Mouse (Mus musculus): Measurements from ENCODE around the gene Ttc7b.

Gene Ttc7b

DNA sequence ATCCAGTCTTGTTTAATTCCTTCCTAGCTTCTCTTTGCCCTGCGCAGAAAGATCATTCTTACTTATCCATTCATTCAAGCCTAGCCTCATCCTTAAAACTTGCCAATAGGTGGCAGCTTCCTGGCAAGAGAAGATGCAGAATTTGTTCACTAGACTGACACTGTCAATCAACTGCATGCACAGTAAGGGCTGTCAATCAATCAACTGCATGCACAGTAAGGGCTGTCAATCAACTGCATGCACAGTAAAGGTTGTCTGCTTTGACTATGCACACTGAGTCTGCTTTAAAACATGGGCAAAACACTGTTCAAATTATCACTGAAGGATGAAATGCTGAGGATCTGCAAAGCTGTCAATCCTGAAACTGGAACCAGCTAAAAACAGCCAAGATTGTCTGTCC, 37.6 kb downstream of the Ttc7b start:
- DNase-seq: no peak

DNA sequence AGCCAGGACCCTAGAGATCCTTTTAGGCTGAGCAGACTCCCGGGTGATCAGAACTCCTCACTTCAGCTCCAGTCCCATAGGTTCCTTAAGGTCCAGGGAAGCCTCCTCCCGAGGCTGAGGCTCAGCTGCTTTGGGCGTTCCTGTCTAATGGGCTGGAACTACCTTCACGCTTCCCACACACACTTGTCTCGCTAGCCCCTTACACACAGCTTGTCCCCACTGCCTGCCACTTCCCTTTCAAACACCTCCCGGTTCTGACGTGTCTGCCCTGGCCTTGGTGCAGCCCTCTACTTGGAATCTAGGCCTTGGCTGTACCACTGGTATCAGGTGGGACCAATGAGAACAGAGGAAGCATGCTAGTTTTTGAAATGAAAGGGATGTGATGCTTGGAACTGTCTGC, 38.4 kb downstream of the Ttc7b start:
- DNase-seq: no peak

DNA sequence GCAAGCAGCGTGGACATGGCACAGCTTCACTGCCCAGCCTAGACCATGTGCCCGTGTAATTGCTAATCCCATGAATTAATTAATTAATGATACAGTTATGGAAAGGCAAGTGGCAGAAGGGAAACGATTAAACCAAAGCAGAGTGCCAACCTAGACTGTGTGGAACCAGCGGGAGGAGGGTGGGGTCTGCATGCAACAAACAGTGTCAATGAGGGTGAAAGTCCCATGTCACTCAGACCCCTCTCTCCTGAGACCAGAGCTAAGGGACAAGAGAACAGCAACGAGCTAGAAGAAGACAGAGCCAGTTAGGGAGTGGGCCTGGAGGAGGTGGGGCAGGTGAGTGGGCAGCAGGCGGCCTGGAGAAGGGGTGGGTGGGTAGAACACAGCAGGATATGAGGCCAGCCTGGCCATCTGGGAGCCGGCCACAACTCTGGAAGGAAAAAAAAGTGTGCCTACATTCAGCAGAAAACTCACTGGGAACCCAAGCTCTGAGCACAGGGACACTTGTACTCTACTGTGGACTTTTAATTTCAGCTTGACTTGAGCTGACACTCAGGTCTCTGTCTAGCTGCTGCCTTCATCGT, 39.1 kb downstream of the Ttc7b start:
- peak; percentile 37 for DNase-seq

DNA sequence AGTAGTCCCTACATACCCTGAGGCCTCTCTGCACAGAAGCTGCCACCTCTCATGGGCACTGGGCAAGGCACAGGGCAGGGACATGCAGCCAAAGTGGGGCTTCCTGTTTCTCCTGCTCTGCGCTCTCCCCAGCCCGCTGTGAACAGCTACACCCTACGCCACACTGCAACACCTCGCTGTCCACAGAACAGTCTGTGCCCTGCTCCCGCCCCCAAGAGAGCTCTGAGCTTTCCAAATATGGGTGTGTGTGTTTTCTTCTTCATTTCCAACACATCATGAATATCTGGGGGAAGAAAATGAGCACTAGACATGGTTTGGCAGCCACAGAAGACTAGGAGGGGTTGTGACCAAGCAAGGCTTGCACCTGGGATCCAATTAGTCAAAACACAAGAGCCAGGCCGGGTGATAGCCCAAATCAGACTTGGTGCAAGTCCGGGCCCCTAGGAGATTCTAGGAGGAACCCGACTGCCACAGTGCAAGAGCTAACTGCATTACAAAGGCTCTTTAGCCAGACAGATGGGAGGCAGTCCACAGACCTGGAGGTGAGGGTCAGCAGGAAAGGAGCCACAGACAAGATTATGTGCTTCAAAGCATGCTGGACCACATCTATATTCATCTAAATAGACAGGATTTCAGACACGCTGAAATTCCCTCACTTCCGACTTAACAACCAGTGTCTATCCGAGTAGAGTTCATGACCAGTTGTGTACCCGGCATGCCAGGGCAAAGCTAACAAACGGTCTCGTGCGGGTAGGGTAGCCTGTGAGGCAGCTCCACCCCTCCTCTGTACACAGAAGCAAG, 39.8 kb downstream of the Ttc7b start:
- DNase-seq: peak; percentile 39

DNA sequence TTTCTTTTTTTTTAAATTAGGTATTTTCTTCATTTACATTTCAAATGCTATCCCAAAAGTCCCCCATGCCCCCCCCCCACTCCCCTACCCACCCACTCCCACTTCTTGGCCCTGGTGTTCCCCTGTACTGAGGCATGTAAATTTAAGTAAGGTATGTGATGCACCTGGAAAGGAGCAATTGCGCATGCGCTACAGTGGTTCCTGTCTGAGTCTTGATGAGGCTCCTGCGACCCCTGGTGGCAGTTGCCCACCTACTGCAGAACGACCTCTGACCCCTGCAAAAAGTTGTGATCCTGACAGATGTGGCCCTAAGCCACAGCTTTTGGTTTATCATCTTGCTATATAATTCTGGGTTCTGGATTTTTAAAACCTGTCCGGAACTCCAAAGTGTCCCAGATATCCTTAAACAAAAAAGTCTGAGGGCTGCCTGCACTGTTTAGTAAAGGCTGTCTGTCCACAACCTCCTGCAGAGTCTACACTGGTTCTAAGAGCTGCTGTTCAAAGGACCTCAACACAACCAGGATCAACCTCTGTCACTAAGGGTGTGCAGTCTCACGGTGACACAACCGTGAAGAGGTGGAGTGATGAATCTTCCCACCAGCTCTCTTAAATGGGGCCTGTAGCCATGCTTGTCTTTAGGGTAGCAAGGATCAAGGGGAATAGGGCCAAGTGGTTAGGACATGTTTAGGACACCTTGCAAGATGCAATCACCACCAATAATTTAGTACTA, 40.6 kb downstream of the Ttc7b start:
- peak; percentile 64 for DNase-seq

DNA sequence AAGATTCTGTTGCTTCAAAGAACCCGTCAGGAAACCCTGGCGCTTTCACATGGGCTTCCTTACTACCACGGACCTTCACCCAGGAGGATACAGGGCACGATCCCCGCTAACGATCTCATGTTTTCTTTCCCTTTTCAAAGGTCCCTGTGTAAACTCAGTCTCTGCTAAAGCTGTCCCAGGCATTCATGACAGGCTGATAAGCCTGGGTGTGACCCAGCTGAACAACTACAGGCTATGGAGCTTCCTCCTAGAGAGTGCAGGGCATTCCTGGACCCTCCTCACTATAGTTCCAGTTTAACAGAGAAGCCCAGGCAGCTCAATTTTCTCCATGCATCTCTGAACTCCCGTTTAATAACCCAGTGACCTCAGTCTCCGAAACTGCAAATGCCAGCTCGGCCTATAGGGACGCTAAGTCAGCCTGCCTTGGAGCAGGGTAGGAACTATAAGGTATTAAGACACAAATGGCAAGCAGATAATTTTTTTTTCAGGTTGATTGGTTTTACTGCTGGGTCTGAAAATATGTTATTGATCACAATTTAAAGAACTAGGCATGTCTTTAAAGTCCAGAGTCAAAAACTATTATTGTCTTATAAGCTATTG, 41.3 kb downstream of the Ttc7b start:
- no peak for DNase-seq

DNA sequence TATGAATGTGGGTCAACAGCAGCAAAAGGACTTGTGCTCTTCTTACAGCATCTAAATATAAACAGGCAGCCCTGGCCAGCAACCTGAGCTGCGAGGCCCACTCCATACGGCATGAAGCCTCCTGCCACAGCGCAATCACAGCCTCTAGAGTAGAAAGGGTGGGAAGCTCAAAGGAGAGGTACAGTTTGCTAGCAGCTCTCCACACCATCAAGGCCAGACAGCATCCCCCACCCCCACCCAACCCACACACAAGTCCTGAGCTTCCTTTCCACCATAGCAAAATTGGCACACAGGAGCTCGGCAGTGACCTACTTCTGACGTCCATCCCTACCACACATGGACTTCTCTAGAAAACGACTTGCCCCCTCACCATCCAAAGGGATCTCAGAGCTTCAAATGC, 42.0 kb downstream of the Ttc7b start:
- DNase-seq: peak; percentile 51

DNA sequence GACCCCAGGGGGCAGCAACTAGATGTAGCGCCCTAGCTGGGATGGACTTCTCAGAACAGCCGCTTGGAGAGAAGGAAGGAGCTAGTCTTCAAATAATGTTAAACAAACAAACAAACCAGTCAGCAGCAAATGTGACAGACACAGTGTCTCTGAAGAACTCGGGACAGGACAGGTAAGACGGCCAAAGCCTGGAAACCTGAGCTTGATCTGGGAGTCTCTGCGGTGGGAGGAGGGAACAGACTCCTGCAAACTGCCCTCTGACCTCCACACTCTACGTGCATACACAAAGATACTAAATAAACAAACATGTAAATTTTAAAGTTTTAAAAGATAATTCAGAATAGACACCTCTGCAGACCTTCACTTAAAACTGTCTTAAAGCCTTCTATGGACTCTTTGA, 42.5 kb downstream of the Ttc7b start:
- no peak for DNase-seq

DNA sequence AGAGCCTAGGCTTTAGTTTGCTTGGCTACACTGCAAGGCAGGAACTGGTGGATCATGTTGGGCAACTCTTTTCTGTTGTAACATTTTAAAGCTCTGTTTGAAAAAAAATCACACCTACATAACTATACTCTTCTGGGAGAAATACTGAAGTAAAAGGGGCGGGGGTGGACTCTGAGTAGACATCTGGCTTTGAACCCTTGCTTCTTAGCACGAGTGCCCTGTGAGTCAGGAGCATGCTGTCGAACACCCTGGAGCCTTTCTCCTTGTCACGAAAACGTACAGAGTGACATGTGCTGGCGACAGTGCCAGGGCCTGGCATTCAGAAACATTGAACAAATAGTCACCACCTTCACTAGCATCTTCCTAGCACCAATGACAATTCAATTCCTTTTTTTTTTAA, 43.2 kb downstream of the Ttc7b start:
- DNase-seq: no peak

DNA sequence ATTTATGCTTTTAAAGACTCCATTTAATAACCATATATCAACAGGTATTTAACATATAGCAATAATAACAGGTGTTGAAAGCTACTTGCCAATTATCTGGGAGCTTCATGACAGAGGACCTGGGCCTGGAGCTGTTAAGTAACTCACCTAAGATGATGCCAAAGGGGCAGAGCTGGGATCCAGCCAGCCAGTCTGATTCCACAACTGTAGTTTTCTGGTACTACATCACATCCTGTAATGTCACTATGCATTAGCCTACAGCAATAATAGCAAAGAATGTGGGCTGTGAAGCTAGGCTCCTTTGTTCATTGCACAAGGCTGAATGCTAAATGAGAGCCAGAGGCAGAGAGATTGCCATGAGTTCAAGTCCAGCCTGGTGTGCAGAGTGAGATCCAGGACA, 44.3 kb downstream of the Ttc7b start:
- no peak for DNase-seq

DNA sequence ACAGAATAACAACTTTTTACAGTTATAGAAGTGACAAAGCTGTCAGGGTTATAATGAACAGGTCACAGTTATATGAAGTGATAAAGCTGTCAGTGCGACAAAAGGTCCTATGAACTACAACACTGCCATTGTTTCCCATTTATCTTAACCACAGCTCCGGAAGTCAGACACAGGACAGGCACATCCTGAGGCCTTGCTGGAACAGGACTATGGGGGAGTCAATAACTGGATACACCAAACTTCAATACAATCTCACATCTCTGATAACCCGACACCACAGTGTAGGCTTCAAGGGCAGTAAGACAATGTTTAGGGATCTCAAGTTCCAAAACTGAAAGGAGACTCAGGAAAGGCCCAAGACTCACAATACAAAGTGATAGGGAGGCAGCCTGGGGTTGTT, 45.1 kb downstream of the Ttc7b start:
- no peak for DNase-seq

DNA sequence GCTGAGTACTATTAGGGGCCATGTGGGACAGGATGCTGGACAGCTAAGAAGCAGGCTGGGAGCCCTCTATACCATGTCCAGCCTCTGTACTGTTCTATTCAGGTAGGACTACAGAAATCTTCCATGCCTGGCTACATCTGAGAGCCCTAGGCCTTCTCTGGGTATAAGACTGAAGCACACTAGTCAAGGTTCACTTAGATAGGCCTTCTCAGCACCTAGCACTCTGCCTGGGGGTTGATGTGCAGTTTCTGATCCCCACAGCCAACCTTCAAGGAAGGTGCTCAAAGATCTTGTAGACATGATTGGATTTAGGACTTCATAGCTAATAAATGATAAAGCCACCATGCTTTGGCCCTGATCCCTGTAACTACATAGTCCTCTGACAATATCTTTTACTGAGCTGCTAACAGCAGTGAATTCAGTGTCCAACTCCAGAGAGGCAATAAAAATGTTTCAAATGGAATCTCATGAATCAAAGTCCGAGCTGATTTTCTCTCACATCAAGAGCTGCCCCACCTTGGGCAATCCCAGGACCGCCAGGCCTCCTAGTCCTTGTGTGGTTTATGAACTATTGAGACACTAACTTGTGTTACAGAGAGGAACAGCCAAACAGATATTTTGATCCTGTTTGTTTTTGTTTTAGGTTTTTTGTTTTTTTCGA, 45.8 kb downstream of the Ttc7b start:
- no peak for DNase-seq

DNA sequence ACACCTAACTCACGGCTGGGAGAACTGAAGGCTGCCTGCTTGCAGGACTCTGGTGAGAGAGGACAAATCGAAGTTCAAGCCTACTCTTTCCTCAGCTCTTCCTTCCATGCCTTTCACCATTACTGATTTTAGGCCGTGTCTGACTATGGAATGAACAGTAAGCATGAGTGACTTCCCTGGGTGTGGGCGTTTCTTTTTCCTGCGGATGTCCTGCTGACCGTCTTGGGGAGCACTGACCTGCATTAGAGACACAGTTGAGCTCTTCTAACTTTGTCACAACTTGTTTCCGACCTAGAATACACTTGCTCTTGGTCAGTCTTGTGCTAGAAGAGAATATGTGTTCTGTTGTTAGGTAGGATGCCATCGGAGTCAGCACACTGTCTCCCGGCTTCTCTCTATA, 50.3 kb downstream of the Ttc7b start:
- DNase-seq: no peak

DNA sequence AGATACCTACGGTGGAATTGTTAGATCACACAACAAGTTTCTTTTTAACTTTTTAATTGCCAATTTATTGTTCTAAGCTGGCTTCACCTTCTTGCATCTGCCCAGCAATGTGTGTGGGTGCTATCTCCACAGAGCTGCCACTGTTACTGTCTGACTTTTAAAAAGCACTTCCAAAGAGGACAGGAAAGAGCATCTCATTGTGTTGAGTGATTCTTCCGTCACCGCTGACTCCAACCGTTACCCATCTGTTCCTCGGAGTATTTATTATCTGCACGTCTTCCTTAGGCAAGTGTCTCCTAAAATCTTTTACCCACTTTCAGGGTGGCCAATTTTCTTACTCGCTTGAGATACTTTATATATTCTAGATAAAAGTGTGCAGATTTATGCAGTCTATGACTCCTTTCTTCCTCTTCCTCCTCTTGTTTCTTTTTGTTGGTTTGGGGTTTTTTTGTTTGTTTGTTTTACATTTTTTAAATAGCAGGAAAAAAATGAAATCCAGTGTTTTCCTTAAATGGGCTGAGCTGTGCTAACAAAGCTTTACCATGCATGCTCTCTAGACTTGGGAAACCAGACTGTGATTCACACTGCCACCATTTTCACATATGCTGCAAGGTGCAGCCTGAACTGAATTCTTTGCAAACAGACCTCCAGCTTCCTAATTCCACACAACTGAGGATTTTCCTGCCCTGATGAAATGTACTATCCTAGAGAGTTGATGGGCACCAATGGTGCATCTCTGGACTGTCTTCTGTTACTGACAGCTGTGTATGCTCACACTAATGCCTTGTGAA, 50.9 kb downstream of the Ttc7b start:
- DNase-seq: no peak

DNA sequence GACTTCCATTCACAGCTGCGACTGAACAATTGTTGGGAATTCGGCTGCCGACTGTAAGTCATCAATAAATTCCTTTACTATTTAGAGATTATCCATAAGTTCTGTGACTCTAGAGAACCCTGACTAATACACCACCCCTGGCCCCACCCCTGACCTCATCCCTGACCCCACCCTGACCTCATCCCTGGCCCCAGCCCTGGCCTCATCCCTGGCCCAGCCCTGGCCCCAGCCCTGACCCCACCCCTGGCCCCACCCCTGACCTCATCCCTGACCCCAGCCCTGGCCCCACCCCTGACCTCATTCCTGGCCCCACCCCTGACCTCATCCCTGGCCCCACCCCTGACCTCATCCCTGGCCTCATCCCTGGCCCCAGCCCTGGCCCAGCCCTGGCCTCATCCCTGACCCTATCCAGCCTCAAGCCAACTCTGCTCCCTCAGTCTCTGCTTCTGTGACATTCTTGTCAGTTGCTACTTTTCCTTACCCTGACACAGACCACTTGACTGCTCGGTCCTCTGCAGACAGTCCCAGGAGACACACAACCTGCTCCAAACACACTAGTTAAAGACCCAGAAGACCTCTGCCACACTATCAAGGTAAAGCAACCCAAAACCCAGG, 55.4 kb downstream of the Ttc7b start:
- DNase-seq: no peak

DNA sequence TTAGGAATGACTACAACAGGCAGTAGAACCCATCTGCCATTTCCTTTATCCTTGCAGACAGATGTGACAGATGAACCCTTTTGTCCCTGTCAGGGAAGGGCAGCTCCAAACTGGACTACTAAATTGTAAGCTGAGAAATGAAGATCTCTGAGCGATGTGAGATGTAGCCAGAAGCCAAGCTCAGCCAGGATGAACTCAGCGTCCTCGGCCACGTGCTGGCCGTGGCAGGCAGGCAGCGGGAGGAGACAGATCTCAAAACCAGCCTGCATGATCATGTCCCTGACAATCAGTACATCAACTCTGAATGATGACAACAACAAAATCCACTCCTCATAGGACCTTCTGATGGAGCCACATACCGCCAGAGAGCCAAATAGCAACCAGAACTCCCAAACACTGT, 62.9 kb downstream of the Ttc7b start:
- no peak for DNase-seq

DNA sequence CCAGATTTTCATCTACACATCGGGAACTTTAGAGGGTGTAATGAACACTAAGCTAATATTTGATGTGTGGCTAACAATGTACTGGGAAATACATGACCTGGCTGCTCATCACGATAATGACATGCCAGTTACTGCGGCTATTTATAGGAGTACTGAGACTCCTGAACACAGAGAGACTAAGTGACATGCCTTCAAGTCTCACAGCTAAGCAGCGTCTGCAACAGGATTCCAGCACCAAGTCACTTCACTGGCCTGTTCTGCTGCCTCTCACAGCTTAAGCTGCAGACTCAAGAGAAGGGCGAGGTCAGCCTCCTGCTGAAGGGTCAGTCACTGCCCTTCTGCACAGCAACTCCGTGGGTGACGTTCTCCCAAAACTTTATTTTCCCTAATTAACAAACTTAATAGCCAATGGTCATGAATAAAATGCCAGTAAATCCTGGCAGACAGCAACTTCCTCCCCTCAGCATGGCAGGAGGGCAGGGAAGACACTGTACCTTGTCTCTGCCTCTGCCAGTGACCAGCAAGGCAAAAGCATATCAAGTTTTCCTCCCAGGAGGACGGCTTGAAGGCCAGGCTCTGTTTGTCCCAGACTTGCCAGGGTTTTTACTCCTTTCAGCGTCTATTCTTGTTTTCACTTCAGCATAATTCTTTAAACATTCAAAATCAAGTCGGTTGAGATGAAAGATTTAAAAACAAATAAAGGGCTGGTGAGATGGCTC, 64.2 kb downstream of the Ttc7b start:
- no peak for DNase-seq

DNA sequence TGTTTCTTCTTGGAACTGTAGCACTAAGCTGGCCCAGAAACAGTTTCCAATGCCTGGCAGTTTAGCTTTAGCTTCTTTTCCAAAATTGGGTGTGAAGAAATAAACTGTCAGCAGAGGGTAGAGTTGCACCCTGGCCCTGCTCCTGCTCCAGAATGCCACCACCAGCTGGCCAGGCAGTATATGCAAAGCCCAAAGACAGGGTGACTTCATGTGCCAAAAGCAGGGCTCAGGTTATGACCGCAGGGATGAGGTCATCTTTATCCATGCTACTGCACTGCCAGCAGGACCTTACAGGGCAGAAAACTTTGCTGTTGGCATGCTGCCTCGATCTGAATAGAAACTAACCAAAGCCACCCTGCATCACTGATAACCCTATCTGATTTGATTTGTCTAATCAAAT, 65.2 kb downstream of the Ttc7b start:
- peak; percentile 80 for DNase-seq

DNA sequence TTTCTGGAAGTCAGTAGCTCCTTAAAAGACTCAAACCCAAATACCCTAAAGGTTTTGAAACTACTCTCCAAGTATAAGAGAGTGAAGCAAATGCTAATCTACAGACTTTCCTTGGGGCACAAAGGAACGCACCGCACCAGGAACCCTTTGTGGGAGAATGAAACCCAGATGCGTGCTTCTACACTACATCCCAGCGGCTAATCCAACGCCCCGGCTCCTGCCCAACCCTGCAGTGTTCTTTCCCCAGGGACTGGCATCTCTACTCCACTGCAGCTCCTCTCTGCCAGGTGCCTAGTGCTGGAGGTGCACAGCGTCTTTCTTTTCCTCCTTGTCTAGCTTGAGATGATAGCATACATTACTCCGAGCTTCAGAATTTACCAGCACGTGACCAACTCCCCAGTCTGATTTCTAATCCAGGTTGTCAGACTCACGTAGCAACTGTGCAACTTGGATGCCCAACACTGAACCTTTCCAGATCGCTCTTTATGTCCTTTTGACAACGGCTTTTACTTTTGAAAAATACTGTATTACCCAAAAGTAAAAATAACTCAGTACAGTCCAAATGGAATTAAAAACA, 72.8 kb downstream of the Ttc7b start:
- no peak for DNase-seq

DNA sequence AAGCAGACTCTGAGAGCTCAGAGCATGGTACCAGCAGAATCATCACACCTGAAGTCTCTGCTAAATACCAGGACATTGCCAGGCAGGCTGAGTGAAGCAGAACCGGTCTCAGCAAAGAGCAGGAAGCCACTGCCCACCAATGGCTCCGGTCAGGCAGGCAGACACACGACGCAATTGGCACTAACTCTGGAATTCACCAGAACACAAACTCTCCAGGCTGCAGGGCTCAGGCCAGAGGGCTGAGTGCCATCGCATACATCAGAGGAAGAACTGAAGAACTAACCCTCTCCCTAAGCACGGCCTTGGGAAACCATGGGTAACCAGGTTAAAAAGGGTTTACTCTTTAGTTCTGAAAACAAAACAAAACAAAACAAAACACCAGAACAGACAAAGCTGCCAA, 73.5 kb downstream of the Ttc7b start:
- peak; percentile 66 for DNase-seq

DNA sequence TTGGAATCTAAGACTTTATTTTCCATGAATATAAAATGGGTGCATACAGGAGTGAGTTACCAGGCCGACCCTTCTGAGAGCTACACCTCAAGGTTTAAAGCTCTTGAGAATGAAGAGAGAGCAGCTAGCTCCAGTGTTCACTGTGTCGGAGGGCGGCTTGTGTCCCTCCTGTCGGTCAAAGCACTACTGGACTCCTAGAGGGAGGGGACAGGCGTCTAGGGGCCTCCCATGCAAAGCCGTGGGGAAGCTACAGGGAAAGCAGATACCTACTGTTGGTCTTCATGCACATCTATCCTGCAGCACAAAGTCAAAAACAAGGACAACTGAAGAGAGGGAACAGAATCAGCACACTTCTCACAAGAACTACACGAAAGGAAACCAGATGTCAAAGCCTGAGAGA, 74.9 kb downstream of the Ttc7b start:
- no peak for DNase-seq
